Mouse (Mus musculus) kidney, adult 11 months (tissue): ENCODE results near the gene Pou1f1.

Source experiments
- DNase-seq: peaks from one replicate; pipeline ENCODE4 v3.0.0; 2022

The Pou1f1 gene

DNA sequence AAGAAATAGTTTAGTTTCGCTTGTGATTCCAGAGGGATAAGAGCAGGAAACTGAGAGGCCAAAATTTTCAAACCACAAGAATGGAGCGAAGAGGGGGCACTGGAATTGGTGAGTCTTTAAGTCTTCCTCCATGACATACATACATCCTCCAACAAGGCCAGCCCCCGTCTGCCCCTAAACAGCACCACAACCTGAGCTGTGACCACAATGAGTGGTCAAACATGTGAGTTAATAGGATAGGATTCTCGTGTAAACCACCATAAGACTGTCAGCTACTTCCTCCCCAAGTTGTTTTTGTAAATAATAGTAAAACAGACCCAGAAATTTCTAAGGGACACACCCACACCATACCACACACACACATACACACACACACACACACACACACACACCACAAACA, 48.5 kb downstream of the Pou1f1 start:
- no peak for DNase-seq

DNA sequence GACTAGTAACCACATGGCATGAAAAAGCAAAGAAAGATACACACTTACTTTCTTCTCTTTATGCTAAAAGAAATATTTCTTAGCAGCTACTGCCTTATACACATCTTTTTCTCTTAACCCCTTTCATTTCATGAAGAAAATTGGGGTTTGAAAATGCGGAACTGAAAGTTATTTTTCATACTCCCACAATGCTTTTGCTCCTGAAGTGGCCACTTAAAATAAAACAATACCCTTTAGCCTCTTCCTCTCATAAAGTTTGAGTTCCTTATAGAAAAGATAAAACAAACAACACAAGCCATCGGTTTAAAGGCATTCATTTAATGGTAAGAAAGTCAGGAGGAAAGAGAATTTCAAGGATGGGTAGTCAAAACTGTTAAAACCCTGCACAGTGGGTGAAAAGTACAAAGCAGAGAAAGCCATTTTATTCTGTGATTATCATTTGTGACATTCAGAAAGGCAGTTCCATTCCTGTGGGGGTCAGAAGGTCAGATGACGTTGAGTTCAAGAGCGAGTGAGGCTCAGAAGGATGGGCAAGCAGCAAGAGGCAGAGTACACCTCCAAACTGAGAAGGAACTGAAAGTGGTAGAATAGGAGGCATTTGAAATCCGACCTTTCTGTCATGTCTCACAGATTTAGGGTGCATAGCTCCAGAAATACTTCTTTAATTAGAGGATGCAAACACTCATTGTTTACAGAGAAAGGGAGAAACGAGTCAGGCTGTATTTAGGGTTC, 57.2 kb downstream of the Pou1f1 start:
- no peak for DNase-seq
